Mouse (Mus musculus) neural tube, embryonic 14.5 days (tissue): ENCODE data around the gene Cyp2s1. TPM values are rescaled to one million over a fixed set of nuclear protein-coding genes. Genes with fewer than 3 reads are reported as not detected.
A peak's percentile ranks its signal among the peaks of the same experiment; 100 is the strongest.
"Not testable (repeated sequence)": the region's sequence is repeated elsewhere in the genome, so short reads cannot be mapped to it uniquely, and the experiment has no call there.

ENCODE experiments used
- ATAC-seq: fragments of 200-750 bp; cut with Nextera tagmentation; 2 replicates; pipeline ENCODE4 v1.8.0; 2017; ENCODE audit warnings: low read depth, mild to moderate bottlenecking, moderate TSS enrichment, moderate library complexity
- H3K27ac ChIP-seq: fragments of 300-500 bp; sonication (generic); 2 replicates; pipeline ENCODE4 v1.5.1; 2014; ENCODE audit warnings: low read depth, mild to moderate bottlenecking, control low read depth, low read length, moderate library complexity, mixed read lengths
- H3K27me3 ChIP-seq: fragments of 300-500 bp; sonication (generic); 2 replicates; pipeline ENCODE4 v1.6.1; 2014; ENCODE audit warnings: low read length; ENCODE audit not compliant: control insufficient read depth, insufficient read depth
- H3K36me3 ChIP-seq: fragments of 300-500 bp; sonication (generic); 2 replicates; pipeline ENCODE4 v1.6.1; 2014; ENCODE audit warnings: low read length, mixed read lengths; ENCODE audit not compliant: control insufficient read depth, insufficient read depth
- H3K4me1 ChIP-seq: fragments of 300-500 bp; sonication (generic); 2 replicates; pipeline ENCODE4 v1.6.1; 2014; ENCODE audit warnings: low read length; ENCODE audit not compliant: control insufficient read depth, insufficient read depth
- H3K4me2 ChIP-seq: fragments of 300-500 bp; sonication (generic); 2 replicates; pipeline ENCODE4 v1.6.1; 2014; ENCODE audit warnings: mild to moderate bottlenecking, low read depth, low read length, control low read depth
- H3K4me3 ChIP-seq: fragments of 300-500 bp; sonication (generic); 2 replicates; pipeline ENCODE4 v1.5.1; 2014; ENCODE audit warnings: low read depth, low read length, control low read depth, mixed read lengths
- H3K9ac ChIP-seq: fragments of 300-500 bp; sonication (generic); replicated peaks from 2 replicates; pipeline ENCODE4 v1.6.1; 2014; ENCODE audit warnings: low read depth, mild to moderate bottlenecking, control low read depth, low read length, mixed read lengths
- H3K9me3 ChIP-seq: fragments of 300-500 bp; sonication (generic); 2 replicates; pipeline ENCODE4 v1.6.1; 2016; ENCODE audit warnings: low read length; ENCODE audit not compliant: control insufficient read depth
- WGBS: fragments of 180-500 bp; shearing (Covaris S2); extraction: QIAGEN DNeasy Blood & Tissue Kit; methylation state at CpG from one replicate; pipeline ENCODE4 v1.1.7; 2014; 5-methylcytosine and 5-hydroxymethylcytosine counted together
- polyA plus RNA-seq: library from polyadenylated mRNA; unstranded; fragments of >200 nt; fragmentation: Nextera tagmentation; extraction: Ambion mirVana; gene quantifications from 2 replicates; pipeline ENCODE4 v1.2.1, GENCODE M21; 2014

The Cyp2s1 gene
- polyA plus RNA-seq, 1 experiment from 2014 or later: 1.7 TPM

GRCm38 (mm10) chr7:25801031-25801430 is 15.7 kb downstream of the Cyp2s1 start:
- Histone ChIP-seq H3K9ac (no peak overlapping the region), H3K27ac (no peak overlapping the region), H3K36me3 (no peaks in the 10 kb centered on the region), H3K4me3 (no peak overlapping the region), H3K4me1 (no peaks in the 10 kb centered on the region), H3K4me2 (no peak overlapping the region), H3K9me3 (no peaks in the 10 kb centered on the region), H3K27me3 (no peaks in the 10 kb centered on the region)
- no peak for ATAC-seq
- 89% methylated on average over 6 of the region's 6 CpGs for WGBS

GRCm38 (mm10) chr7:25799369-25799768 is 17.3 kb downstream of the Cyp2s1 start:
- Histone ChIP-seq H3K9ac (no peak overlapping the region), H3K36me3 (no peaks in the 10 kb centered on the region)

GRCm38 (mm10) chr7:25798540-25798939 is 18.2 kb downstream of the Cyp2s1 start:
- 81% methylated on average over 2 of the region's 2 CpGs for WGBS
- no peaks in the 10 kb centered on the region for H3K36me3 ChIP-seq
- no peak for ATAC-seq
- H3K4me3 ChIP-seq: no peak overlapping the region
- H3K27me3 ChIP-seq: no peaks in the 10 kb centered on the region
- H3K27ac ChIP-seq: no peak overlapping the region
- no peak overlapping the region for H3K4me2 ChIP-seq
- no peak overlapping the region for H3K9ac ChIP-seq
- H3K9me3 ChIP-seq: no peaks in the 10 kb centered on the region
- H3K4me1 ChIP-seq: no peaks in the 10 kb centered on the region

More at GRCm38 (mm10) chr7:25799369-25799768, 17.3 kb downstream of the Cyp2s1 start:
- Histone ChIP-seq H3K27ac (no peak overlapping the region), H3K9me3 (no peaks in the 10 kb centered on the region), H3K4me2 (no peak overlapping the region), H3K27me3 (no peaks in the 10 kb centered on the region), H3K4me3 (no peak overlapping the region), H3K4me1 (no peaks in the 10 kb centered on the region)
- ATAC-seq: no peak
- 90% methylated on average over 1 of the region's 1 CpGs for WGBS

GRCm38 (mm10) chr7:25794775-25795174 is 21.9 kb downstream of the Cyp2s1 start:
- Histone ChIP-seq H3K27me3 (no peaks in the 10 kb centered on the region), H3K9me3 (no peaks in the 10 kb centered on the region), H3K36me3 (no peaks in the 10 kb centered on the region), H3K4me3 (no peak overlapping the region), H3K4me2 (no peak overlapping the region), H3K9ac (no peak overlapping the region), H3K27ac (no peak overlapping the region), H3K4me1 (no peaks in the 10 kb centered on the region)
- 85% methylated on average over 8 of the region's 8 CpGs for WGBS
- ATAC-seq: no peak

- Histone ChIP-seq H3K9me3 (no peaks in the 10 kb centered on the region), H3K4me1 (no peaks in the 10 kb centered on the region), H3K9ac (no peak overlapping the region), H3K36me3 (no peaks in the 10 kb centered on the region), H3K27me3 (no peaks in the 10 kb centered on the region), H3K27ac (no peak overlapping the region), H3K4me2 (no peak overlapping the region), H3K4me3 (no peak overlapping the region)
- WGBS: 51% methylated on average over 3 of the region's 3 CpGs
- no peak for ATAC-seq
Observed at GRCm38 (mm10) chr7:25793679-25794078, 23.0 kb downstream of the Cyp2s1 start.

GRCm38 (mm10) chr7:25792966-25793365 is 23.7 kb downstream of the Cyp2s1 start:
- not testable (repeated sequence) for H3K27ac ChIP-seq, H3K4me1 ChIP-seq, ATAC-seq, H3K4me3 ChIP-seq, H3K4me2 ChIP-seq, H3K36me3 ChIP-seq, H3K9me3 ChIP-seq, H3K9ac ChIP-seq, H3K27me3 ChIP-seq
- WGBS: 76% methylated on average over 9 of the region's 9 CpGs

GRCm38 (mm10) chr7:25790615-25791014 is 26.1 kb downstream of the Cyp2s1 start:
- H3K9me3 ChIP-seq: no peaks in the 10 kb centered on the region
- 81% methylated on average over 8 of the region's 8 CpGs for WGBS
- no peak overlapping the region for H3K27ac ChIP-seq
- H3K4me2 ChIP-seq: no peak overlapping the region
- H3K9ac ChIP-seq: no peak overlapping the region
- 0 out of 2 replicates have a peak, but pooled peaks cover 5% of the 10 kb centered on the region for H3K4me1 ChIP-seq
- H3K27me3 ChIP-seq: no peaks in the 10 kb centered on the region
- H3K36me3 ChIP-seq: no peaks in the 10 kb centered on the region
- ATAC-seq: no peak
- H3K4me3 ChIP-seq: no peak overlapping the region

- 32% methylated on average over 3 of the region's 3 CpGs for WGBS
- H3K4me1 ChIP-seq: 0 out of 2 replicates have a peak, but pooled peaks cover 5% of the 10 kb centered on the region
- H3K4me3 ChIP-seq: no peak overlapping the region
- no peaks in the 10 kb centered on the region for H3K9me3 ChIP-seq
- H3K27me3 ChIP-seq: no peaks in the 10 kb centered on the region
- peak overlapping the region; percentile 58; the same call in 1 of the 2 replicates for H3K4me2 ChIP-seq
- ATAC-seq: no peak
- H3K36me3 ChIP-seq: no peaks in the 10 kb centered on the region
- H3K9ac ChIP-seq: no peak overlapping the region; the same call in 1 of the 2 replicates
- H3K27ac ChIP-seq: no peak overlapping the region
Observed at GRCm38 (mm10) chr7:25789129-25789440, 27.6 kb downstream of the Cyp2s1 start.

- Histone ChIP-seq H3K27me3 (no peaks in the 10 kb centered on the region), H3K4me1 (0 out of 2 replicates have a peak, but pooled peaks cover 5% of the 10 kb centered on the region), H3K9me3 (no peaks in the 10 kb centered on the region), H3K9ac (peak within 1 kb of the TSS; percentile 41), H3K36me3 (no peaks in the 10 kb centered on the region), H3K27ac (no peak within 1 kb of the TSS), H3K4me3 (peak within 1 kb of the TSS; percentile 31), H3K4me2 (peak within 1 kb of the TSS; percentile 58)
- under 1% methylated on average over 21 of the region's 30 CpGs for WGBS
- ATAC-seq: peak; percentile 86
Observed at GRCm38 (mm10) chr7:25788220-25789128, 28.2 kb downstream of the Cyp2s1 start, which contains the start of gene Axl. Gene Axl (minus strand): TSS chr7:25788705.
